ENCODE assay signal across 15 mouse cellular contexts in genomic region chr6:29430681-29431420, GRCm38 (mm10). TPM values are rescaled to one million over a fixed set of nuclear protein-coding genes. Genes with fewer than 3 reads are reported as not detected.
DNase-seq lines count a peak whose midpoint lies in the region; ATAC-seq lines count a peak whose summit lies in the region.
"Had no signal": no experiment of that assay in that cellular context is flagged by ENCODE, and none has a peak within 500 bp of the region (broad histone marks: within the 10 kb centered on the region; RNA-seq: fewer than 3 reads in every experiment).

No protein-coding gene starts in this region.

- no peak for ATAC-seq in neural tube, embryonic 11.5 days (ENCODE audit: insufficient read depth, low FRiP score, low TSS enrichment)
- ATAC-seq in neural tube, embryonic 15.5 days (ENCODE audit: low FRiP score) = no peak
- ATAC-seq in embryonic facial prominence, embryonic 15.5 days (ENCODE audit: insufficient number of reproducible peaks, low FRiP score, low TSS enrichment, low read depth) = no peak
- ATAC-seq in heart, embryonic 15.5 days (replicated peaks; ENCODE audit: insufficient number of reproducible peaks, insufficient read depth, low FRiP score, low read depth) = no peak

- no peak overlapping the region for H3K9ac ChIP-seq in neural tube, embryonic 11.5 days (ENCODE audit: low read length)
- H3K9ac ChIP-seq in neural tube, embryonic 15.5 days (replicated peaks) = no peak overlapping the region
- H3K9ac ChIP-seq in embryonic facial prominence, embryonic 15.5 days = no peak overlapping the region
- H3K9ac ChIP-seq in heart, embryonic 15.5 days = peak overlapping the region; percentile 11; the same call in 1 of the 2 replicates
- H3K9ac ChIP-seq: neural tube, embryonic 12.5 days had no signal

- H3K4me3 ChIP-seq in neural tube, embryonic 11.5 days (ENCODE audit: low read depth, low read length) = no peak overlapping the region
- H3K4me3 ChIP-seq in neural tube, embryonic 15.5 days (replicated peaks) = no peak overlapping the region
- no peak overlapping the region for H3K4me3 ChIP-seq in embryonic facial prominence, embryonic 15.5 days (replicated peaks)
- no peak overlapping the region for H3K4me3 ChIP-seq in heart, embryonic 15.5 days
- H3K4me3 ChIP-seq: neural tube, embryonic 12.5 days had no signal

- no peaks in the 10 kb centered on the region for H3K9me3 ChIP-seq in neural tube, embryonic 11.5 days (ENCODE audit: control insufficient read depth, low read length)
- no peaks in the 10 kb centered on the region for H3K9me3 ChIP-seq in neural tube, embryonic 15.5 days (replicated peaks)
- H3K9me3 ChIP-seq in embryonic facial prominence, embryonic 15.5 days (replicated peaks) = no peaks in the 10 kb centered on the region
- no peaks in the 10 kb centered on the region for H3K9me3 ChIP-seq in heart, embryonic 15.5 days (replicated peaks)
- H3K9me3 ChIP-seq: neural tube, embryonic 12.5 days had no signal

- H3K4me2 ChIP-seq in neural tube, embryonic 11.5 days (ENCODE audit: low read depth) = no peak overlapping the region
- no peak overlapping the region for H3K4me2 ChIP-seq in neural tube, embryonic 15.5 days
- H3K4me2 ChIP-seq in embryonic facial prominence, embryonic 15.5 days (replicated peaks) = no peak overlapping the region
- peak overlapping the region; percentile 27 for H3K4me2 ChIP-seq in heart, embryonic 15.5 days
- H3K4me2 ChIP-seq: neural tube, embryonic 12.5 days had no signal

- H3K27me3 ChIP-seq in neural tube, embryonic 11.5 days (ENCODE audit: control insufficient read depth, insufficient read depth, low read length) = peaks cover 30% of the 10 kb centered on the region
- peaks cover 50% of the 10 kb centered on the region for H3K27me3 ChIP-seq in neural tube, embryonic 15.5 days (replicated peaks)
- no peaks in the 10 kb centered on the region; the same call in 1 of the 2 replicates for H3K27me3 ChIP-seq in embryonic facial prominence, embryonic 15.5 days
- no peaks in the 10 kb centered on the region for H3K27me3 ChIP-seq in heart, embryonic 15.5 days

- DNase-seq in neural tube, embryonic 11.5 days (ENCODE audit: low spot score) = no peak
- no peak for DNase-seq in left cerebral cortex, adult 11 months (ENCODE audit: low spot score)
- no peak for DNase-seq in cerebellum, adult 11-12 months
- no peak for DNase-seq in layer of hippocampus, adult 8-10 months (ENCODE audit: low spot score in 2 of 2)
- DNase-seq: adrenal gland, postnatal 36 days; kidney, adult 2 months; lung, postnatal 36 days; right cerebral cortex, postnatal 4 days had no signal

- peaks cover 20% of the 10 kb centered on the region for H3K4me1 ChIP-seq in neural tube, embryonic 11.5 days (ENCODE audit: control insufficient read depth, insufficient read depth, low read length)
- H3K4me1 ChIP-seq in neural tube, embryonic 15.5 days = peaks cover 39% of the 10 kb centered on the region
- H3K4me1 ChIP-seq in embryonic facial prominence, embryonic 15.5 days = peaks cover 36% of the 10 kb centered on the region
- H3K4me1 ChIP-seq in heart, embryonic 15.5 days (replicated peaks) = peaks cover 42% of the 10 kb centered on the region

- H3K27ac ChIP-seq in neural tube, embryonic 11.5 days (ENCODE audit: low read depth, low read length) = 0 out of 2 replicates have a peak overlapping the region, but pooled peaks have one; percentile 23
- no peak overlapping the region for H3K27ac ChIP-seq in neural tube, embryonic 15.5 days (replicated peaks)
- H3K27ac ChIP-seq in embryonic facial prominence, embryonic 15.5 days (replicated peaks) = peak overlapping the region; percentile 58
- H3K27ac ChIP-seq in heart, embryonic 15.5 days = peak overlapping the region; percentile 98
- H3K27ac ChIP-seq: neural tube, embryonic 12.5 days had no signal

- no peaks in the 10 kb centered on the region for H3K36me3 ChIP-seq in neural tube, embryonic 11.5 days (ENCODE audit: control insufficient read depth, insufficient read depth, low read length)
- H3K36me3 ChIP-seq in neural tube, embryonic 15.5 days = 0 out of 2 replicates have a peak, but pooled peaks cover 4% of the 10 kb centered on the region
- H3K36me3 ChIP-seq in embryonic facial prominence, embryonic 15.5 days = no peaks in the 10 kb centered on the region
- H3K36me3 ChIP-seq in heart, embryonic 15.5 days = no peaks in the 10 kb centered on the region
- H3K36me3 ChIP-seq: G1E; neural tube, embryonic 12.5 days had no signal

- 55% methylated on average over 15 of the region's 15 CpGs for WGBS in neural tube, embryonic 11.5 days
- WGBS in neural tube, embryonic 15.5 days = 48% methylated on average over 15 of the region's 15 CpGs
- 44% methylated on average over 15 of the region's 15 CpGs for WGBS in embryonic facial prominence, embryonic 15.5 days
- WGBS in heart, embryonic 15.5 days = 33% methylated on average over 15 of the region's 15 CpGs

RNA-seq across cellular contexts. Expression of gene Flnc, which starts 2.2 kb away (rescaled TPM):
- 4.6 and 5.8 TPM in 2 replicates for polyA plus RNA-seq in neural tube, embryonic 11.5 days (2014; fragmentation: Nextera tagmentation; extraction: Ambion mirVana)
- polyA plus RNA-seq in neural tube, embryonic 15.5 days (2015; fragmentation: Nextera tagmentation; extraction: Ambion mirVana) = 5.2 and 5.3 TPM in 2 replicates
- 24.0 and 28.7 TPM in 2 replicates for polyA plus RNA-seq in embryonic facial prominence, embryonic 15.5 days (2015; fragmentation: Nextera tagmentation; extraction: Ambion mirVana)
- 39.1 and 43.9 TPM in 2 replicates for polyA plus RNA-seq in heart, embryonic 15.5 days (2015; fragmentation: Nextera tagmentation; extraction: Ambion mirVana)
- total RNA-seq in layer of hippocampus, adult 8-10 months (2022) = 1 to 10 TPM; 2.1 to 8.8 (median 5.4) TPM

RNA-seq across cellular contexts. Expression of gene Ccdc136, which starts 34.7 kb away (rescaled TPM):
- 36.8 and 40.1 TPM in 2 replicates for polyA plus RNA-seq in neural tube, embryonic 11.5 days (2014; fragmentation: Nextera tagmentation; extraction: Ambion mirVana)
- polyA plus RNA-seq in neural tube, embryonic 15.5 days (2015; fragmentation: Nextera tagmentation; extraction: Ambion mirVana) = 49.2 and 53.6 TPM in 2 replicates
- 23.6 and 24.0 TPM in 2 replicates for polyA plus RNA-seq in embryonic facial prominence, embryonic 15.5 days (2015; fragmentation: Nextera tagmentation; extraction: Ambion mirVana)
- 19.1 and 22.1 TPM in 2 replicates for polyA plus RNA-seq in heart, embryonic 15.5 days (2015; fragmentation: Nextera tagmentation; extraction: Ambion mirVana)
- 10 to 100 TPM; 77.8 to 87.7 (median 83.6) TPM for total RNA-seq in layer of hippocampus, adult 8-10 months (2022)

RNA-seq across cellular contexts. Expression of gene Atp6v1f, which starts 36.7 kb away (rescaled TPM):
- polyA plus RNA-seq in neural tube, embryonic 11.5 days (2014; fragmentation: Nextera tagmentation; extraction: Ambion mirVana) = 194 and 201 TPM in 2 replicates
- polyA plus RNA-seq in neural tube, embryonic 15.5 days (2015; fragmentation: Nextera tagmentation; extraction: Ambion mirVana) = 347 and 386 TPM in 2 replicates
- 243 and 252 TPM in 2 replicates for polyA plus RNA-seq in embryonic facial prominence, embryonic 15.5 days (2015; fragmentation: Nextera tagmentation; extraction: Ambion mirVana)
- 187 and 202 TPM in 2 replicates for polyA plus RNA-seq in heart, embryonic 15.5 days (2015; fragmentation: Nextera tagmentation; extraction: Ambion mirVana)
- total RNA-seq in layer of hippocampus, adult 8-10 months (2022) = 100 to 1,000 TPM; 221 to 280 (median 257) TPM

RNA-seq across cellular contexts. Expression of gene Atp6v1fnb, which starts 40.4 kb away (rescaled TPM):
- not detected in 2 replicates for polyA plus RNA-seq in neural tube, embryonic 11.5 days (2014; fragmentation: Nextera tagmentation; extraction: Ambion mirVana)
- 0.40 and 0.68 TPM in 2 replicates for polyA plus RNA-seq in neural tube, embryonic 15.5 days (2015; fragmentation: Nextera tagmentation; extraction: Ambion mirVana)
- polyA plus RNA-seq in embryonic facial prominence, embryonic 15.5 days (2015; fragmentation: Nextera tagmentation; extraction: Ambion mirVana) = not detected in 2 replicates
- not detected in 2 replicates for polyA plus RNA-seq in heart, embryonic 15.5 days (2015; fragmentation: Nextera tagmentation; extraction: Ambion mirVana)
- total RNA-seq in layer of hippocampus, adult 8-10 months (2022) = under 1 TPM in 2 of 4 experiments, not detected in 2; 0.61 to 0.75 TPM
- polyA plus RNA-seq: G1E; gonadal fat pad, adult 2 months; thymus, postnatal 0 days had no signal

RNA-seq across cellular contexts. Expression of gene Opn1sw, which starts 42.6 kb away (rescaled TPM):
- 0.15 and 0.20 TPM in 2 replicates for polyA plus RNA-seq in neural tube, embryonic 11.5 days (2014; fragmentation: Nextera tagmentation; extraction: Ambion mirVana)
- 0.22 and 0.61 TPM in 2 replicates for polyA plus RNA-seq in neural tube, embryonic 15.5 days (2015; fragmentation: Nextera tagmentation; extraction: Ambion mirVana)
- 0.85 and 1.2 TPM in 2 replicates for polyA plus RNA-seq in embryonic facial prominence, embryonic 15.5 days (2015; fragmentation: Nextera tagmentation; extraction: Ambion mirVana)
- 0.55 and 0.70 TPM in 2 replicates for polyA plus RNA-seq in heart, embryonic 15.5 days (2015; fragmentation: Nextera tagmentation; extraction: Ambion mirVana)
- under 1 TPM in 2 of 4 experiments, not detected in 2; 0.33 to 0.80 TPM for total RNA-seq in layer of hippocampus, adult 8-10 months (2022)
- total RNA-seq: adrenal gland, postnatal 36 days had no signal
- polyA plus RNA-seq: G1E; kidney, adult 2 months had no signal
